28 mouse cellular contexts compared by ENCODE assay signal in the genomic region with DNA sequence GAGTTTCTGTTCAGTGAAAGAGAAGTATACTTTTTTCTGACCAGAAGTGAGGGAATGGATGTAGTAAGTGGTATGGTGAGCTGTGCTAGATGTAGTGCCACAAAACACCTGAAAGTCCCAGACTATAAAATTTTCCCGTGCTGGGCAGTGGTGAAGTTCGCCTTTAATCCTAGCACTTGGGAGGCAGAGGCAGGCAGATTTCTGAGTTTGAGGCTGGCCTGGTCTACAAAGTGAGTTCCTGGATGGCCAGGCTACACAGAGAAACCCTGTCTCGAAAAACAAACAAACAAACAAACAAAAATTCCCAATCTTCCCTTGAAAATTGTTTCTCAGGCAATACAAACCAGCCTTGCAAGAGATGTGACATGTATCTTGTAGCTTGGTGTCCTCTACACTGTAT. TPM values are rescaled to one million over a fixed set of nuclear protein-coding genes. Genes with fewer than 3 reads are reported as not detected.
"Had no signal": no experiment of that assay in that cellular context is flagged by ENCODE, and none has a peak within 500 bp of the region (broad histone marks: within the 10 kb centered on the region; RNA-seq: fewer than 3 reads in every experiment).

No protein-coding gene starts in this region.

RNA-seq across cellular contexts. Expression of gene Zfp979, which starts 5.1 kb away (rescaled TPM):
- polyA plus RNA-seq: liver, adult 2 months had no signal

RNA-seq across cellular contexts. Expression of gene Zfp534, which starts 54.9 kb away (rescaled TPM):
- polyA plus RNA-seq: limb, embryonic 10.5 days; limb, embryonic 11.5 days; limb, embryonic 12.5 days; limb, embryonic 13.5 days; limb, embryonic 14.5 days; limb, embryonic 15.5 days; liver, adult 2 months; liver, embryonic 12.5 days; liver, embryonic 13.5 days; liver, embryonic 14.5 days; liver, embryonic 15.5 days; liver, embryonic 16.5 days; liver, postnatal 0 days; lung, adult 2 months; lung, embryonic 14.5 days; lung, embryonic 15.5 days; lung, embryonic 16.5 days; lung, postnatal 0 days; macrophage; midbrain, embryonic 10.5 days; midbrain, embryonic 11.5 days; midbrain, embryonic 12.5 days; midbrain, embryonic 13.5 days; midbrain, embryonic 14.5 days; midbrain, embryonic 15.5 days; midbrain, postnatal 0 days; myocyte; neural tube, embryonic 12.5 days had no signal
